Mouse (Mus musculus): Measurements from ENCODE around the gene Exosc8. TPM values are rescaled to one million over a fixed set of nuclear protein-coding genes. Genes with fewer than 3 reads are reported as not detected.

Gene Exosc8
- polyA plus RNA-seq, 2 experiments, result 64.1 to 84.5 TPM

- peaks cover 52% of the 10 kb centered on the region for H3K36me3 ChIP-seq (replicated peaks; ENCODE audit: control insufficient read depth, insufficient read depth, low read depth)
These were observed 7.1 kb downstream of the Exosc8 start for GRCm38 (mm10) chr3:54728100-54728499.

GRCm38 (mm10) chr3:54727588-54727987, 7.6 kb downstream of the Exosc8 start:
- peaks cover 50% of the 10 kb centered on the region for H3K36me3 ChIP-seq (replicated peaks; ENCODE audit: control insufficient read depth, insufficient read depth, low read depth)
- H3K9me3 ChIP-seq (ENCODE audit: control insufficient read depth, low read length), result no peaks in the 10 kb centered on the region
- no peaks in the 10 kb centered on the region for H3K27me3 ChIP-seq (ENCODE audit: control insufficient read depth, insufficient read depth, low read length)
- H3K4me3 ChIP-seq (ENCODE audit: insufficient read depth in 1 of 2, low read depth in 2 of 2, low read length in 2 of 2), result no peak overlapping the region
- ATAC-seq (ENCODE audit: insufficient read depth), result no peak
- WGBS (ENCODE audit: insufficient replicate concordance), result 87% methylated on average over 2 of the region's 2 CpGs
- no peak for DNase-seq (ENCODE audit: low read depth in 3 of 3, low spot score in 3 of 3)
- no peak overlapping the region for H3K4me2 ChIP-seq (ENCODE audit: low read depth)
- TF ChIP-seq EP300 (IDR thresholded peaks at IDR 0.05; ENCODE audit: low read depth) (no peak), CTCF (IDR thresholded peaks at IDR 0.05; ENCODE audit: low read depth) (no peak)
- no peak overlapping the region for H3K9ac ChIP-seq (replicated peaks)
- peaks cover 0 to 5% of the 10 kb centered on the region in 2 experiments; a peak in 3 of 4 replicates for H3K4me1 ChIP-seq (replicated peaks; ENCODE audit: control insufficient read depth in 2 of 2, insufficient read depth in 2 of 2, low read length in 1 of 2)
- no peak overlapping the region for H3K27ac ChIP-seq

More at GRCm38 (mm10) chr3:54728100-54728499, 7.1 kb downstream of the Exosc8 start:
- H3K4me3 ChIP-seq (ENCODE audit: insufficient read depth in 1 of 2, low read depth in 2 of 2, low read length in 2 of 2), result no peak overlapping the region
- WGBS (ENCODE audit: insufficient replicate concordance), result 86% methylated on average over 6 of the region's 6 CpGs
- H3K9me3 ChIP-seq (ENCODE audit: control insufficient read depth, low read length), result no peaks in the 10 kb centered on the region
- DNase-seq (ENCODE audit: low read depth in 3 of 3, low spot score in 3 of 3) (no peak), ATAC-seq (ENCODE audit: insufficient read depth) (no peak)
- TF ChIP-seq EP300 (IDR thresholded peaks at IDR 0.05; ENCODE audit: low read depth) (no peak), CTCF (IDR thresholded peaks at IDR 0.05; ENCODE audit: low read depth) (no peak)
- no peak overlapping the region for H3K4me2 ChIP-seq (ENCODE audit: low read depth)
- peaks cover 0 to 10% of the 10 kb centered on the region in 2 experiments; a peak in 3 of 4 replicates for H3K4me1 ChIP-seq (replicated peaks; ENCODE audit: control insufficient read depth in 2 of 2, insufficient read depth in 2 of 2, low read length in 1 of 2)
- H3K27ac ChIP-seq, result no peak overlapping the region
- no peaks in the 10 kb centered on the region for H3K27me3 ChIP-seq (ENCODE audit: control insufficient read depth, insufficient read depth, low read length)
- H3K9ac ChIP-seq (replicated peaks), result no peak overlapping the region

GRCm38 (mm10) chr3:54725344-54725743, 9.8 kb downstream of the Exosc8 start:
- no peak for TF ChIP-seq CTCF (IDR thresholded peaks at IDR 0.05; ENCODE audit: low read depth)
- no peak for TF ChIP-seq EP300 (IDR thresholded peaks at IDR 0.05; ENCODE audit: low read depth)
- no peaks in the 10 kb centered on the region for H3K27me3 ChIP-seq (ENCODE audit: control insufficient read depth, insufficient read depth, low read length)
- no peak overlapping the region for H3K27ac ChIP-seq
- no peak overlapping the region for H3K4me2 ChIP-seq (ENCODE audit: low read depth)
- peaks cover 0 to 4% of the 10 kb centered on the region in 2 experiments; a peak in 1 of 4 replicates for H3K4me1 ChIP-seq (replicated peaks; ENCODE audit: control insufficient read depth in 2 of 2, insufficient read depth in 2 of 2, low read length in 1 of 2)
- no peaks in the 10 kb centered on the region for H3K9me3 ChIP-seq (ENCODE audit: control insufficient read depth, low read length)
- ATAC-seq (ENCODE audit: insufficient read depth), result no peak
- 55% methylated on average over 2 of the region's 2 CpGs for WGBS (ENCODE audit: insufficient replicate concordance)
- H3K9ac ChIP-seq (replicated peaks), result no peak overlapping the region
- no peak overlapping the region for H3K4me3 ChIP-seq (ENCODE audit: insufficient read depth in 1 of 2, low read depth in 2 of 2, low read length in 2 of 2)
- no peak for DNase-seq (ENCODE audit: low read depth in 3 of 3, low spot score in 3 of 3)
- peaks cover 33% of the 10 kb centered on the region for H3K36me3 ChIP-seq (replicated peaks; ENCODE audit: control insufficient read depth, insufficient read depth, low read depth)

- DNase-seq (ENCODE audit: low read depth in 3 of 3, low spot score in 3 of 3), result no peak
- no peak overlapping the region for H3K27ac ChIP-seq
- H3K4me1 ChIP-seq (replicated peaks; ENCODE audit: control insufficient read depth in 2 of 2, insufficient read depth in 2 of 2, low read length in 1 of 2), result peaks cover 0 to 4% of the 10 kb centered on the region in 2 experiments; a peak in 1 of 4 replicates
- no peaks in the 10 kb centered on the region for H3K9me3 ChIP-seq (ENCODE audit: control insufficient read depth, low read length)
- H3K36me3 ChIP-seq (replicated peaks; ENCODE audit: control insufficient read depth, insufficient read depth, low read depth), result peaks cover 20% of the 10 kb centered on the region
- H3K9ac ChIP-seq (replicated peaks), result no peak overlapping the region
- no peak overlapping the region for H3K4me3 ChIP-seq (ENCODE audit: insufficient read depth in 1 of 2, low read depth in 2 of 2, low read length in 2 of 2)
- no peak for TF ChIP-seq CTCF (IDR thresholded peaks at IDR 0.05; ENCODE audit: low read depth)
- TF ChIP-seq EP300 (IDR thresholded peaks at IDR 0.05; ENCODE audit: low read depth), result no peak
- no peaks in the 10 kb centered on the region for H3K27me3 ChIP-seq (ENCODE audit: control insufficient read depth, insufficient read depth, low read length)
- 50% methylated on average over 10 of the region's 10 CpGs for WGBS (ENCODE audit: insufficient replicate concordance)
- no peak overlapping the region for H3K4me2 ChIP-seq (ENCODE audit: low read depth)
- no peak; the same call in 1 of the 2 replicates for ATAC-seq (ENCODE audit: insufficient read depth)
These were observed 11.3 kb downstream of the Exosc8 start for GRCm38 (mm10) chr3:54723741-54724500.

DNA sequence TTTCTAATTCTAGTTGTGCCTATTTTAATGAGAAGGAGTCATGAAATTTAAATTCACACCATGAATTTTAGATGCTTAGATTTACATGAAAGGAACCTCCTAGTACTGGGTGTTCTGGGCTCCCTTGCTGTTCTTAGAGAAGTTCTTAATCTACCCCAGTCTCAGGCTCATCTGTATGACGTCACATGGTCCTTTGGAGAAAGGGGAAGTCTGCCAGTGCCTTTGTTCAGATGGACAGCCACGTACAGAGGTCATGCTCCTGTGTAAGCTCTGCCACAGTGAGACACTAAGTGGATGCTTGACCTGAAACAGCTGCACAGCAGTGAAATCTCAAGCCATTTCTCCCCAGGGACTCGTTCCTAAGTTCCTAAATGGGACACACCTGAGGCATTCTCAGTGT, 16.2 kb downstream of the Exosc8 start:
- Histone ChIP-seq H3K4me2 (ENCODE audit: low read depth) (no peak overlapping the region), H3K27me3 (ENCODE audit: control insufficient read depth, insufficient read depth, low read length) (no peaks in the 10 kb centered on the region), H3K9me3 (ENCODE audit: control insufficient read depth, low read length) (no peaks in the 10 kb centered on the region), H3K36me3 (replicated peaks; ENCODE audit: control insufficient read depth, insufficient read depth, low read depth) (peaks cover 23% of the 10 kb centered on the region), H3K27ac (no peak overlapping the region), H3K4me1 (replicated peaks; ENCODE audit: control insufficient read depth in 2 of 2, insufficient read depth in 2 of 2, low read length in 1 of 2) (peaks cover 0 to 4% of the 10 kb centered on the region in 2 experiments; a peak in 1 of 4 replicates), H3K4me3 (ENCODE audit: insufficient read depth in 1 of 2, low read depth in 2 of 2, low read length in 2 of 2) (no peak overlapping the region), H3K9ac (replicated peaks) (no peak overlapping the region)
- no peak for TF ChIP-seq EP300 (IDR thresholded peaks at IDR 0.05; ENCODE audit: low read depth)
- no peak for TF ChIP-seq CTCF (IDR thresholded peaks at IDR 0.05; ENCODE audit: low read depth)
- 51% methylated on average over 3 of the region's 3 CpGs for WGBS (ENCODE audit: insufficient replicate concordance)
- DNase-seq (ENCODE audit: low read depth in 3 of 3, low spot score in 3 of 3) (no peak), ATAC-seq (ENCODE audit: insufficient read depth) (no peak)

Measured in liver, embryonic 14.5 days (tissue).